Mouse (Mus musculus): Measurements from ENCODE around the gene Cux1. TPM values are rescaled to one million over a fixed set of nuclear protein-coding genes. Genes with fewer than 3 reads are reported as not detected.
"Not testable (repeated sequence)": the region's sequence is repeated elsewhere in the genome, so short reads cannot be mapped to it uniquely, and the experiment has no call there.

Cux1 gene
- polyA plus RNA-seq, 1 experiment: 149 TPM

DNA sequence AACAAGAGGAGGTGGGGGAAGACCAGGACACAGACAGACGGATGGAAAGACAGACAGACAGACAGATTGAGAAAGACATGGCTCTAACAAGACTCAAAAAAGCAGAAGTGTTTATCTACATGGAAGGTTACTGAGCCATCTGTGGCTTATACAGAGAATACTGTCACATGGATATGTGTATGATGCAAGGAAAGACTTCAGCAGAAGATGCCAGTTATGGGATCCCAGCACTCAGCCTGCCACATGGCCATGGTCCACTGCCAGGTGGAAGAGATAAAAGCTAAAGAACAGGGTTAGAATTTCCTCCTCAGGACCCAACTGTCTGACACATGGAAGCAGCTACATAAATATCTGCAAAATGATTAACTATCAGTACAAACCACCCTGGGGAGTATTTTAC is 84.9 kb downstream of the Cux1 start:
- H3K27ac ChIP-seq (ENCODE audit: insufficient read depth, low read depth, low read length): peak overlapping the region; percentile 68
- no peak overlapping the region for H3K4me3 ChIP-seq (ENCODE audit: insufficient read depth, low read length)
- H3K4me1 ChIP-seq (ENCODE audit: control insufficient read depth, insufficient read depth, low read length): peaks cover 54% of the 10 kb centered on the region
- TF ChIP-seq POLR2A (IDR thresholded peaks at IDR 0.05; ENCODE audit: borderline replicate concordance, low read depth, low read length) (no peak), CTCF (IDR thresholded peaks at IDR 0.05; ENCODE audit: low read depth, low read length) (no peak)

GRCm38 (mm10) chr5:136480541-136480940 is 86.7 kb downstream of the Cux1 start:
- H3K27ac ChIP-seq (ENCODE audit: insufficient read depth, low read depth, low read length): peak overlapping the region; percentile 60
- no peak overlapping the region for H3K4me3 ChIP-seq (ENCODE audit: insufficient read depth, low read length)
- peaks cover 62% of the 10 kb centered on the region for H3K4me1 ChIP-seq (ENCODE audit: control insufficient read depth, insufficient read depth, low read length)
- TF ChIP-seq POLR2A (IDR thresholded peaks at IDR 0.05; ENCODE audit: borderline replicate concordance, low read depth, low read length) (no peak), CTCF (IDR thresholded peaks at IDR 0.05; ENCODE audit: low read depth, low read length) (no peak)

GRCm38 (mm10) chr5:136479801-136480200 is 87.5 kb downstream of the Cux1 start:
- Histone ChIP-seq H3K4me1 (ENCODE audit: control insufficient read depth, insufficient read depth, low read length) (peaks cover 65% of the 10 kb centered on the region), H3K27ac (ENCODE audit: insufficient read depth, low read depth, low read length) (peak overlapping the region; percentile 60), H3K4me3 (ENCODE audit: insufficient read depth, low read length) (no peak overlapping the region)
- TF ChIP-seq CTCF (IDR thresholded peaks at IDR 0.05; ENCODE audit: low read depth, low read length) (no peak), POLR2A (IDR thresholded peaks at IDR 0.05; ENCODE audit: borderline replicate concordance, low read depth, low read length) (no peak)

DNA sequence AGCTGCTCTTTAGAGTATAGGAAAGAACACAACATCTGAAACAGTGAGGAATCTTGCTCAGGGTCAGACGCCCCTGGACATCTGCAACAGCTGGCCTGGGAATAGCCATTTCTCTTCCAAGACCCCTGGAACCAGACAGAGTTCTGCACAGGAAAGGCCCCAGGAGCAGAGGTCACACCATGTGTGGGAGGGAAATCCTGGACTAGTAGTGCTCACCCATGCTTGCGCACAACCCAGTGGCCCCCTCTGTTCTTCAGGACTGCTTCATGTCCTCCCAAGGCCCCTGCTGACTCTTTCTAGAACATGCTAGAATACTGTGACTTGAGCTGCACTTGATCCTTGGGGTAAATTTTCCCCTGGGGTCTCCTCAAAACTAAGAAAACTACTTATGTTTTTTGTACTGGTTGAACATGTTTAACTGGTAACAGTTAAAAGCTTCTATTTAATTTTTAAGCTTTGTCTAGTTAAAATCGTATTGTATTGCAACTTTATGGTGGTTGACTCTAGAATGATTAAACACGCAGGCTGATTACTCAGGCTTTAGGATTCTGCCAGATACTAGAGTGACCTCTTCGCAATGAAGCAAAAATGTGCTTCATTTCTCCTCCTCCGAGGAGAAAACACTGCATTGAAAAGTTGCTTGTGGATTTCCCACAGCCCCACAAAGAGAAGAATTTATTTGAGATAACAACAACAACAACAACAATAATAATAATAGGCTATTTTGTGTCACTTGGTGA is 88.1 kb downstream of the Cux1 start:
- peaks cover 65% of the 10 kb centered on the region for H3K4me1 ChIP-seq (ENCODE audit: control insufficient read depth, insufficient read depth, low read length)
- no peak overlapping the region for H3K4me3 ChIP-seq (ENCODE audit: insufficient read depth, low read length)
- TF ChIP-seq CTCF (IDR thresholded peaks at IDR 0.05; ENCODE audit: low read depth, low read length) (no peak), POLR2A (IDR thresholded peaks at IDR 0.05; ENCODE audit: borderline replicate concordance, low read depth, low read length) (no peak)
- peak overlapping the region; percentile 60; the same call in 1 of the 2 replicates for H3K27ac ChIP-seq (ENCODE audit: insufficient read depth, low read depth, low read length)

DNA sequence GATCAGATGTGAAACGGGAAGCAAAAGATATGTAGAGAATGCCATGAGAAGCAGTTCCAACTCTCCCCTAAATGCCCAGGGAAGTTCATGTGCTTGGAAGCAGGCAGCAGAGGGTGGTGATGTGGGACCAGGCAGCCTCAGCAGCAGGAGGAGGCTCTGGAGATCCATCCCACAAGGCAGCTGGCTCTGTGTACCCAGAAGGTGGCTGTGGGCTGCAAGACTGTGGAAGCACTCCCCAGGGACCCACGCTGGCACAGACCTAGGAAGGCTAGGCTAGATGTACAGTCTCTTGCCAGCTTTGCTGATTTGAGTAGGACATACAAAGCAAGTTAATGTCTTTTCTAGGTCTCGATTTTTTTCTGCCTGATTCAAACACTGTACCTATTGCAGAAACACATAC is 91.0 kb downstream of the Cux1 start:
- no peak overlapping the region for H3K4me3 ChIP-seq (ENCODE audit: insufficient read depth, low read length)
- H3K4me1 ChIP-seq (ENCODE audit: control insufficient read depth, insufficient read depth, low read length): peaks cover 55% of the 10 kb centered on the region
- H3K27ac ChIP-seq (ENCODE audit: insufficient read depth, low read depth, low read length): no peak overlapping the region
- TF ChIP-seq CTCF (IDR thresholded peaks at IDR 0.05; ENCODE audit: low read depth, low read length): no peak
- TF ChIP-seq POLR2A (IDR thresholded peaks at IDR 0.05; ENCODE audit: borderline replicate concordance, low read depth, low read length): no peak

GRCm38 (mm10) chr5:136475161-136475560 is 92.1 kb downstream of the Cux1 start:
- peaks cover 50% of the 10 kb centered on the region for H3K4me1 ChIP-seq (ENCODE audit: control insufficient read depth, insufficient read depth, low read length)
- H3K27ac ChIP-seq (ENCODE audit: insufficient read depth, low read depth, low read length): no peak overlapping the region
- no peak for TF ChIP-seq POLR2A (IDR thresholded peaks at IDR 0.05; ENCODE audit: borderline replicate concordance, low read depth, low read length)
- no peak for TF ChIP-seq CTCF (IDR thresholded peaks at IDR 0.05; ENCODE audit: low read depth, low read length)
- no peak overlapping the region for H3K4me3 ChIP-seq (ENCODE audit: insufficient read depth, low read length)

DNA sequence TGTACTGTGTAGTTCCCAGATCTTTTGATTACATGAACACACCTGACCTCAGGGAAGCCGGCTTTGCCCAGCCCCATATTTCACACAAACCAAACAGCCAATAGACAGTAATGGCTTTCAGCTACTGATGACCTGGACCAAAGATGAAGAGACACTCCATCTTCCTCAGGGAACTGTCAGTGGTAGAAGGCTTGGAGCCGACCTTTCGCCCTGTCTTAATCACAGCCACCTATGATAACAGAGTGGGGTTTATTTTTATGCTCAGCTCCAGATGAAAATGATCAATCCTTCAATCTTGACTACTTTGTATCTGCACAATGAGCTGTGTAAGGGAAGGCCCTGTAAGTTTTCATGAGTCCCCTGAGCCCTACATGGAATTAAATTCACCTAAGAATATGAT is 93.2 kb downstream of the Cux1 start:
- Histone ChIP-seq H3K27ac (ENCODE audit: insufficient read depth, low read depth, low read length) (no peak overlapping the region), H3K4me3 (ENCODE audit: insufficient read depth, low read length) (no peak overlapping the region), H3K4me1 (ENCODE audit: control insufficient read depth, insufficient read depth, low read length) (peaks cover 49% of the 10 kb centered on the region)
- TF ChIP-seq POLR2A (IDR thresholded peaks at IDR 0.05; ENCODE audit: borderline replicate concordance, low read depth, low read length) (no peak), CTCF (IDR thresholded peaks at IDR 0.05; ENCODE audit: low read depth, low read length) (no peak)

DNA sequence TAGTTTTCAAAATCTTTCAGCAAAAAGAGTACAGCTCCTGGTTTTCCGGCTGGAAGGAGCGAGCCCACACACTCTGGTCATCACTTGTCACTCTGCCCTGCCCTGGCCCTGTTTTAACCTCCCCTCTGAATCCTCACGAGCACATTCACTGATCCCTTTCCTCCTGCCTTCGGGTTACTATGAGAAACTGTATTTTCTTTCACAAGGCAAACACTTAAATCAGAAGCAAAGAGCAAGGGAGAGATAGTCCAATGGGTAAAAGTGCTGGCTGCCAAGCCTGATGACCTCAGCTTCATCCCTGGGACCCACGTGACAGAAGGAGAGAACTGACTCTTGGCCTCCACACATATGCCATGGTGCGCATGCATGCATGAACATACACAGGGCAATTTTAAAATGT is 94.0 kb downstream of the Cux1 start:
- TF ChIP-seq CTCF (IDR thresholded peaks at IDR 0.05; ENCODE audit: low read depth, low read length): no peak
- no peak for TF ChIP-seq POLR2A (IDR thresholded peaks at IDR 0.05; ENCODE audit: borderline replicate concordance, low read depth, low read length)
- H3K4me3 ChIP-seq (ENCODE audit: insufficient read depth, low read length): no peak overlapping the region
- H3K4me1 ChIP-seq (ENCODE audit: control insufficient read depth, insufficient read depth, low read length): peaks cover 49% of the 10 kb centered on the region
- H3K27ac ChIP-seq (ENCODE audit: insufficient read depth, low read depth, low read length): no peak overlapping the region

GRCm38 (mm10) chr5:136472846-136473245 is 94.4 kb downstream of the Cux1 start:
- no peak overlapping the region for H3K4me3 ChIP-seq (ENCODE audit: insufficient read depth, low read length)
- peaks cover 46% of the 10 kb centered on the region for H3K4me1 ChIP-seq (ENCODE audit: control insufficient read depth, insufficient read depth, low read length)
- no peak overlapping the region for H3K27ac ChIP-seq (ENCODE audit: insufficient read depth, low read depth, low read length)
- no peak for TF ChIP-seq POLR2A (IDR thresholded peaks at IDR 0.05; ENCODE audit: borderline replicate concordance, low read depth, low read length)
- TF ChIP-seq CTCF (IDR thresholded peaks at IDR 0.05; ENCODE audit: low read depth, low read length): no peak

GRCm38 (mm10) chr5:136470985-136471735 is 96.1 kb downstream of the Cux1 start:
- not testable (repeated sequence) for H3K27ac ChIP-seq (ENCODE audit: insufficient read depth, low read depth, low read length); H3K4me3 ChIP-seq (ENCODE audit: insufficient read depth, low read length)
- peaks cover 52% of the 10 kb centered on the region for H3K4me1 ChIP-seq (ENCODE audit: control insufficient read depth, insufficient read depth, low read length)
